Mouse (Mus musculus) neural tube, embryonic 12.5 days (tissue): Measurements from ENCODE around the gene Pim2. TPM values are rescaled to one million over a fixed set of nuclear protein-coding genes. Genes with fewer than 3 reads are reported as not detected.

Experiments used
- ATAC-seq: fragments of 200-750 bp; cut with Nextera tagmentation; 2 replicates; pipeline ENCODE4 v1.8.0; 2017; ENCODE audit warnings: low read depth, mild to moderate bottlenecking, moderate TSS enrichment, moderate library complexity; ENCODE audit not compliant: low FRiP score
- H3K27ac ChIP-seq: fragments of 300-500 bp; sonication (generic); 2 replicates; pipeline ENCODE4 v1.5.1; 2016
- H3K27me3 ChIP-seq: fragments of 300-500 bp; sonication (generic); replicated peaks from 2 replicates; pipeline ENCODE4 v1.6.1; 2016; ENCODE audit warnings: mild to moderate bottlenecking
- H3K36me3 ChIP-seq: fragments of 300-500 bp; sonication (generic); 2 replicates; pipeline ENCODE4 v1.6.1; 2016; ENCODE audit warnings: mild to moderate bottlenecking
- H3K4me1 ChIP-seq: fragments of 300-500 bp; sonication (generic); 2 replicates; pipeline ENCODE4 v1.6.1; 2016
- H3K4me2 ChIP-seq: fragments of 300-500 bp; sonication (generic); replicated peaks from 2 replicates; pipeline ENCODE4 v1.6.1; 2016; ENCODE audit warnings: mild to moderate bottlenecking
- H3K4me3 ChIP-seq: fragments of 300-500 bp; sonication (generic); 2 replicates; pipeline ENCODE4 v1.5.1; 2016
- H3K9ac ChIP-seq: fragments of 300-500 bp; sonication (generic); 2 replicates; pipeline ENCODE4 v1.6.1; 2016; ENCODE audit warnings: mild to moderate bottlenecking
- H3K9me3 ChIP-seq: fragments of 300-500 bp; sonication (generic); 2 replicates; pipeline ENCODE4 v1.6.1; 2016; ENCODE audit warnings: mild to moderate bottlenecking
- WGBS: fragments of 180-500 bp; shearing (Covaris S2); methylation state at CpG from one replicate; pipeline ENCODE4 v1.1.7; 2016; 5-methylcytosine and 5-hydroxymethylcytosine counted together
- polyA plus RNA-seq: library from polyadenylated mRNA; unstranded; fragments of >200 nt; fragmentation: Nextera tagmentation; extraction: Ambion mirVana; gene quantifications from 2 replicates; pipeline ENCODE4 v1.2.1, GENCODE M21; 2016

Gene Pim2
- 9.3 and 12.8 TPM in 2 replicates for polyA plus RNA-seq

- Histone ChIP-seq H3K4me3 (peak within 1 kb of the TSS; percentile 41), H3K9me3 (no peaks in the 10 kb centered on the region), H3K4me1 (0 out of 2 replicates have a peak, but pooled peaks cover 7% of the 10 kb centered on the region), H3K36me3 (peaks cover 11% of the 10 kb centered on the region; the same call in 1 of the 2 replicates), H3K9ac (peak within 1 kb of the TSS; percentile 47; the same call in 1 of the 2 replicates), H3K27me3 (no peaks in the 10 kb centered on the region), H3K4me2 (peak within 1 kb of the TSS; percentile 79), H3K27ac (no peak within 1 kb of the TSS)
- ATAC-seq = peak; percentile 89
- 15% methylated on average over 38 of the region's 38 CpGs for WGBS
Measured at GRCm38 (mm10) chrX:7878007-7878419, at the start of gene Pim2. Pim2 (plus strand) TSS chrX:7878262.

GRCm38 (mm10) chrX:7837146-7837545, 40.9 kb upstream of the Pim2 start:
- Histone ChIP-seq H3K36me3 (no peaks in the 10 kb centered on the region), H3K9me3 (no peaks in the 10 kb centered on the region), H3K27me3 (no peaks in the 10 kb centered on the region), H3K4me2 (no peak overlapping the region), H3K27ac (no peak overlapping the region), H3K4me1 (no peaks in the 10 kb centered on the region), H3K4me3 (no peak overlapping the region), H3K9ac (no peak overlapping the region)
- WGBS = 82% methylated on average over 1 of the region's 1 CpGs
- ATAC-seq = no peak

GRCm38 (mm10) chrX:7840842-7841162, 37.3 kb upstream of the Pim2 start:
- peak overlapping the region; percentile 49 for H3K4me2 ChIP-seq
- no peaks in the 10 kb centered on the region for H3K9me3 ChIP-seq
- H3K27me3 ChIP-seq = no peaks in the 10 kb centered on the region
- H3K36me3 ChIP-seq = no peaks in the 10 kb centered on the region
- H3K9ac ChIP-seq = no peak overlapping the region
- no peak overlapping the region for H3K27ac ChIP-seq
- peaks cover 12% of the 10 kb centered on the region; the same call in 1 of the 2 replicates for H3K4me1 ChIP-seq
- no peak for ATAC-seq
- 15% methylated on average over 7 of the region's 7 CpGs for WGBS
- peak overlapping the region; percentile 83 for H3K4me3 ChIP-seq

- peak within 1 kb of the TSS; percentile 86 for H3K9ac ChIP-seq
- peak within 1 kb of the TSS; percentile 83 for H3K4me3 ChIP-seq
- H3K36me3 ChIP-seq = no peaks in the 10 kb centered on the region
- peak within 1 kb of the TSS; percentile 57 for H3K27ac ChIP-seq
- H3K9me3 ChIP-seq = no peaks in the 10 kb centered on the region
- H3K4me1 ChIP-seq = peaks cover 12% of the 10 kb centered on the region; the same call in 1 of the 2 replicates
- peak within 1 kb of the TSS; percentile 72 for H3K4me2 ChIP-seq
- peak; percentile 98 for ATAC-seq
- no peaks in the 10 kb centered on the region for H3K27me3 ChIP-seq
- 14% methylated on average over 74 of the region's 74 CpGs for WGBS
Measured at GRCm38 (mm10) chrX:7841163-7842162, 36.6 kb upstream of the Pim2 start, which contains the start of gene Otud5. Otud5 (plus strand) TSS chrX:7841364.

GRCm38 (mm10) chrX:7842318-7842717, 35.7 kb upstream of the Pim2 start:
- Histone ChIP-seq H3K9me3 (no peaks in the 10 kb centered on the region), H3K4me1 (peaks cover 12% of the 10 kb centered on the region; the same call in 1 of the 2 replicates), H3K4me3 (peak overlapping the region; percentile 83), H3K9ac (peak overlapping the region; percentile 86), H3K27me3 (no peaks in the 10 kb centered on the region), H3K27ac (peak overlapping the region; percentile 57), H3K36me3 (no peaks in the 10 kb centered on the region), H3K4me2 (peak overlapping the region; percentile 72)
- 18% methylated on average over 42 of the region's 42 CpGs for WGBS
- no peak; the same call in 1 of the 2 replicates for ATAC-seq

GRCm38 (mm10) chrX:7847845-7848244, 30.2 kb upstream of the Pim2 start:
- Histone ChIP-seq H3K9ac (no peak overlapping the region), H3K9me3 (no peaks in the 10 kb centered on the region), H3K27me3 (no peaks in the 10 kb centered on the region), H3K36me3 (no peaks in the 10 kb centered on the region; the same call in 1 of the 2 replicates), H3K27ac (no peak overlapping the region), H3K4me1 (peaks cover 10% of the 10 kb centered on the region; the same call in 1 of the 2 replicates), H3K4me3 (no peak overlapping the region), H3K4me2 (no peak overlapping the region)
- no peak for ATAC-seq
- 63% methylated on average over 2 of the region's 2 CpGs for WGBS

GRCm38 (mm10) chrX:7854578-7854977, 23.5 kb upstream of the Pim2 start:
- Histone ChIP-seq H3K27me3 (no peaks in the 10 kb centered on the region), H3K4me2 (no peak overlapping the region), H3K9ac (no peak overlapping the region), H3K36me3 (no peaks in the 10 kb centered on the region; the same call in 1 of the 2 replicates), H3K4me3 (no peak overlapping the region), H3K27ac (no peak overlapping the region), H3K9me3 (no peaks in the 10 kb centered on the region), H3K4me1 (no peaks in the 10 kb centered on the region)
- ATAC-seq = no peak
- 59% methylated on average over 2 of the region's 2 CpGs for WGBS

GRCm38 (mm10) chrX:7859191-7859753, 18.8 kb upstream of the Pim2 start:
- Histone ChIP-seq H3K4me2 (no peak overlapping the region), H3K36me3 (no peaks in the 10 kb centered on the region; the same call in 1 of the 2 replicates), H3K9me3 (no peaks in the 10 kb centered on the region), H3K9ac (no peak overlapping the region), H3K4me3 (no peak overlapping the region), H3K27ac (no peak overlapping the region), H3K4me1 (no peaks in the 10 kb centered on the region), H3K27me3 (no peaks in the 10 kb centered on the region)
- WGBS = 96% methylated on average over 3 of the region's 3 CpGs
- ATAC-seq = no peak

GRCm38 (mm10) chrX:7863181-7863580, 14.9 kb upstream of the Pim2 start:
- H3K9ac ChIP-seq = no peak overlapping the region
- H3K4me3 ChIP-seq = no peak overlapping the region
- no peaks in the 10 kb centered on the region for H3K9me3 ChIP-seq
- H3K4me2 ChIP-seq = no peak overlapping the region
- 87% methylated on average over 1 of the region's 1 CpGs for WGBS
- no peaks in the 10 kb centered on the region for H3K27me3 ChIP-seq
- H3K27ac ChIP-seq = no peak overlapping the region
- H3K36me3 ChIP-seq = peaks cover 8% of the 10 kb centered on the region
- H3K4me1 ChIP-seq = no peaks in the 10 kb centered on the region
- ATAC-seq = no peak

GRCm38 (mm10) chrX:7864551-7864950, 13.5 kb upstream of the Pim2 start:
- ATAC-seq = no peak
- no peaks in the 10 kb centered on the region for H3K9me3 ChIP-seq
- no peaks in the 10 kb centered on the region for H3K4me1 ChIP-seq
- H3K4me2 ChIP-seq = no peak overlapping the region
- WGBS = 80% methylated on average over 3 of the region's 3 CpGs
- H3K4me3 ChIP-seq = no peak overlapping the region
- no peaks in the 10 kb centered on the region for H3K27me3 ChIP-seq
- peaks cover 9% of the 10 kb centered on the region for H3K36me3 ChIP-seq
- no peak overlapping the region for H3K27ac ChIP-seq
- H3K9ac ChIP-seq = no peak overlapping the region

GRCm38 (mm10) chrX:7865343-7865742, 12.7 kb upstream of the Pim2 start:
- no peak for ATAC-seq
- Histone ChIP-seq H3K9ac (no peak overlapping the region), H3K27me3 (no peaks in the 10 kb centered on the region), H3K9me3 (no peaks in the 10 kb centered on the region), H3K36me3 (peaks cover 9% of the 10 kb centered on the region), H3K27ac (no peak overlapping the region), H3K4me3 (no peak overlapping the region), H3K4me2 (no peak overlapping the region), H3K4me1 (no peaks in the 10 kb centered on the region)
- WGBS = 79% methylated on average over 2 of the region's 2 CpGs

GRCm38 (mm10) chrX:7865786-7866185, 12.3 kb upstream of the Pim2 start:
- H3K27me3 ChIP-seq = no peaks in the 10 kb centered on the region
- no peak overlapping the region for H3K4me2 ChIP-seq
- H3K9ac ChIP-seq = no peak overlapping the region
- H3K27ac ChIP-seq = no peak overlapping the region
- no peaks in the 10 kb centered on the region for H3K9me3 ChIP-seq
- peaks cover 9% of the 10 kb centered on the region for H3K36me3 ChIP-seq
- 73% methylated on average over 2 of the region's 2 CpGs for WGBS
- H3K4me1 ChIP-seq = no peaks in the 10 kb centered on the region
- ATAC-seq = no peak
- H3K4me3 ChIP-seq = no peak overlapping the region
